Mouse (Mus musculus): ENCODE data around the gene Zfp629. TPM values are rescaled to one million over a fixed set of nuclear protein-coding genes. Genes with fewer than 3 reads are reported as not detected.

The Zfp629 gene
- polyA plus RNA-seq, 1 experiment = 44.4 TPM

- TF ChIP-seq POLR2A (IDR thresholded peaks at IDR 0.05; ENCODE audit: borderline replicate concordance, extremely low read depth, insufficient read depth, insufficient read length, poor library complexity, severe bottlenecking) (no peak), CTCF (IDR thresholded peaks at IDR 0.05; ENCODE audit: borderline replicate concordance, extremely low read depth, insufficient read depth, insufficient read length) (no peak)
- DNase-seq (ENCODE audit: low read depth) = no peak
Measured at GRCm38 (mm10) chr7:127614091-127614490, 1.5 kb downstream of the Zfp629 start.

GRCm38 (mm10) chr7:127613501-127613900 lies 2.1 kb downstream of the Zfp629 start:
- TF ChIP-seq CTCF (IDR thresholded peaks at IDR 0.05; ENCODE audit: borderline replicate concordance, extremely low read depth, insufficient read depth, insufficient read length) (no peak), POLR2A (IDR thresholded peaks at IDR 0.05; ENCODE audit: borderline replicate concordance, extremely low read depth, insufficient read depth, insufficient read length, poor library complexity, severe bottlenecking) (no peak)

GRCm38 (mm10) chr7:127611561-127611960 lies 4.0 kb downstream of the Zfp629 start:
- DNase-seq (ENCODE audit: low read depth) = no peak
- TF ChIP-seq CTCF (IDR thresholded peaks at IDR 0.05; ENCODE audit: borderline replicate concordance, extremely low read depth, insufficient read depth, insufficient read length) = no peak

More at GRCm38 (mm10) chr7:127613501-127613900, 2.1 kb downstream of the Zfp629 start:
- no peak for DNase-seq (ENCODE audit: low read depth)

- TF ChIP-seq CTCF (IDR thresholded peaks at IDR 0.05; ENCODE audit: borderline replicate concordance, extremely low read depth, insufficient read depth, insufficient read length) = no peak
- no peak for TF ChIP-seq POLR2A (IDR thresholded peaks at IDR 0.05; ENCODE audit: borderline replicate concordance, extremely low read depth, insufficient read depth, insufficient read length, poor library complexity, severe bottlenecking)
- no peak for DNase-seq (ENCODE audit: low read depth)
Measured at GRCm38 (mm10) chr7:127611011-127611410, 4.6 kb downstream of the Zfp629 start.

DNA sequence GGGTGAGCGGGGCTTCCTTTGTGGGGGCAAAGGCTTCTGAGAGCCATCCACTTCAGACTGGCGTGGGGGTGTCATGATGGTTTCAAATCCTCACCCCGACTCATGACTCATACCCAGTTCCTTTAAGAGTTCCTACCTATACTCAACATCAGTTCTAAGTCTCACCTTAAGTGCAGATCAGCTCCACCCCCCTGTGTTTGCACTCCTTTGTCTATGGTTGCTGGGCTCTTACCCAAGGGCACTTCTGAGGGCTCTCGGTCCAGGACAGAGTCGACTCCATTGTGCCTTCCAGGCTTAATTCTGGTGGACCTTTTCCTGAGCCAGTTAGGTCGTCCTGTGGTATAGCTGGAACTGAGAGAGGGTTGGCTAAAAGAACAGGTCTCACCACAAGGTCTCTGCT lies 8.4 kb downstream of the Zfp629 start:
- no peak for TF ChIP-seq CTCF (IDR thresholded peaks at IDR 0.05; ENCODE audit: borderline replicate concordance, extremely low read depth, insufficient read depth, insufficient read length)
- TF ChIP-seq POLR2A (IDR thresholded peaks at IDR 0.05; ENCODE audit: borderline replicate concordance, extremely low read depth, insufficient read depth, insufficient read length, poor library complexity, severe bottlenecking) = no peak
- DNase-seq (ENCODE audit: low read depth) = no peak

DNA sequence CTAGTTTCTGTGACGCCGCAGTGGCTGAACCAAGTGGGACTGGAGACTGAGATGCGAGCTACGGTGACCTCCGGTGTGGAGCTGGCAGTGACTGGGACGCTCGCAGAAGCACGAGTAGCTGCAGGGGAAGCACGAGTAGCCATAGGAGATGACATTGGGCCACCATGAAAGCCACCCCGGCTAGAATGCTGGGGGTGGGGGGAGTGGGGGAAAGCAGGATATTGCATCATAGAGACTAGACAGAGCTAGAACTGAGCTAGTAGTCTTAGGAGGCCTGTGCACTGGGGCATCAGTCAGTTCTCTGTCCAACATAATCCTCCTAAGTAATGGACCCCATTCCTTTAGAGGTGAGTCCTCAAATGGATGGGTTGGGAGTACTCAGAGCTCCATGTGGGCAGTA lies 11.3 kb downstream of the Zfp629 start:
- no peak for DNase-seq (ENCODE audit: low read depth)
- TF ChIP-seq CTCF (IDR thresholded peaks at IDR 0.05; ENCODE audit: borderline replicate concordance, extremely low read depth, insufficient read depth, insufficient read length) (no peak), POLR2A (IDR thresholded peaks at IDR 0.05; ENCODE audit: borderline replicate concordance, extremely low read depth, insufficient read depth, insufficient read length, poor library complexity, severe bottlenecking) (no peak)

DNA sequence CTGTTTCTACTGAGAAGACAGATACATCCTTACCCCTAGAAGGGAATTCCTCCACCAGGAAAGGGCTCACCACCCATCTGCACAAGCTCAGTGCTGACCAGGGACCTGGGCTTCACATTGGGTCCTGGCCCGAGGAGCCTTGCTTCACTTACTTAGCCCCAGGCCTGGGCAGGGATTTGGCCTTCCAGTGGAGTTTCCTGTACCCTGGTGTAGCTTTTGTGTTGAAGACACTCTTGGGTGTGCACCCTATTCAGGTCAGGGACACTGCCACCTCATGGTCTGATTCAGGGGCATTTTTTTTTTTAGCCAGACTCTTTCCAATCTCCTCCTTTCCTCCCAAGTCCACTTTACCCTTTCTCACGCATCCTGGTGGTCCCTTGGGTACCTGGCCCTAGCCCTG lies 12.7 kb downstream of the Zfp629 start:
- no peak for DNase-seq (ENCODE audit: low read depth)

DNA sequence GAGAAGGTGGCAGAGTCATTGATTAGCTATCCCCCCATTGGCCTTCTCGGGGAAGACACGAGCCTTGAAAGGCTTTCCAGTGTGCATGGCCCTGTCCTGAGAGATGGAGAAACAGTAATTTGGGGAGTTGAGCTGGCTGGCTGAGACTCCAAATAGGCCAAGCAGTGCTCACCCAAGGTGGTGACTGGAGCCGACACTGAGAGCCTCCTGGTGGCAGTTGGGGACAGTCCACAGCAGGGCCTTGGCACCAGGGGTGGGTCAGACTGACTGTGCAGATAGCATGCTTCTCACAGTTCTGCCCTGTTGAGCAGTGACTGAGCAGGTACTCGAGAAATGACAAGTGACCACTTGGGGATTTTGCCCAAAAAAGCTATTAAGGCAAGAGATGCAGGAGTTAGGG lies 13.9 kb downstream of the Zfp629 start:
- DNase-seq (ENCODE audit: low read depth) = no peak
- TF ChIP-seq POLR2A (IDR thresholded peaks at IDR 0.05; ENCODE audit: borderline replicate concordance, extremely low read depth, insufficient read depth, insufficient read length, poor library complexity, severe bottlenecking) (no peak), CTCF (IDR thresholded peaks at IDR 0.05; ENCODE audit: borderline replicate concordance, extremely low read depth, insufficient read depth, insufficient read length) (no peak)

More for the DNA sequence above, 12.7 kb downstream of the Zfp629 start:
- no peak for TF ChIP-seq POLR2A (IDR thresholded peaks at IDR 0.05; ENCODE audit: borderline replicate concordance, extremely low read depth, insufficient read depth, insufficient read length, poor library complexity, severe bottlenecking)
- no peak for TF ChIP-seq CTCF (IDR thresholded peaks at IDR 0.05; ENCODE audit: borderline replicate concordance, extremely low read depth, insufficient read depth, insufficient read length)

DNA sequence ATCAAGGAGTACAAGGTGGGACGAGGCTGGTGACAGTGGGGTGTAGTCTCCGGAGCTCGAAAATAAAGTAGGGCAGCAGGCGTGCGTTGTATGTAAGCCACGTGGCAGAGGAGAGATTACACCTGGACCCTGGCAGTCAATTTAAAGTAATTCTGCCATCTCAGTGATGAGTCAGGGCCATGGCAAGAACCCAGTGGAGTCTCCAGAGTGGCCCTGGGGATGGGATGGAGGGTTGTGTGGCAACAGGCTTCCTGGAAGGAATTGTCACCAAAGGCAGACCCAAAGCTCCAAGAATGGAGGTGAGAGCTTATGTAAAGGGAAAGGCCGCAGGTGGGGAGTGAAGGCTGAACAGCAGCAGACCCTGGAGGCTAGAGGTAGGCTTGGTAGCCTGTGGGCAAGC lies 15.0 kb downstream of the Zfp629 start:
- no peak for DNase-seq (ENCODE audit: low read depth)

GRCm38 (mm10) chr7:127596747-127597146 lies 18.9 kb downstream of the Zfp629 start:
- TF ChIP-seq POLR2A (IDR thresholded peaks at IDR 0.05; ENCODE audit: borderline replicate concordance, extremely low read depth, insufficient read depth, insufficient read length, poor library complexity, severe bottlenecking) = no peak
- no peak for TF ChIP-seq CTCF (IDR thresholded peaks at IDR 0.05; ENCODE audit: borderline replicate concordance, extremely low read depth, insufficient read depth, insufficient read length)
- no peak for DNase-seq (ENCODE audit: low read depth)

More for the DNA sequence above, 15.0 kb downstream of the Zfp629 start:
- no peak for TF ChIP-seq POLR2A (IDR thresholded peaks at IDR 0.05; ENCODE audit: borderline replicate concordance, extremely low read depth, insufficient read depth, insufficient read length, poor library complexity, severe bottlenecking)
- TF ChIP-seq CTCF (IDR thresholded peaks at IDR 0.05; ENCODE audit: borderline replicate concordance, extremely low read depth, insufficient read depth, insufficient read length) = no peak

DNA sequence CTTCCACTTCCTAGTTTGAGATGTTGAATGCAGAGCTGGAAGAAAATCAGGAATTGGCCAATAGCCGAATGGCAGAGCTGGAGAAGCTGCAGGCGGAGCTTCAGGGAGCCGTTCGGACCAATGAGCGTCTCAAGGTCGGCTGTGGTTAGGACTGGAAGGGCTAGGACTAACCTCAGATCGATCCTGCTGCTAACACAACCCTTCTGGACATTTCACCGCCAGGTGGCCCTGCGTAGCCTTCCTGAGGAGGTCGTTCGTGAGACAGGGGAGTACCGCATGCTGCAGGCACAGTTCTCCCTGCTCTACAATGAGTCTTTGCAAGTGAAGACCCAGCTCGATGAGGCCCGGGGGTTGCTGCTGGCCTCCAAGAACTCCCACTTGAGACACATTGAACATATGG lies 23.0 kb downstream of the Zfp629 start:
- no peak for DNase-seq (ENCODE audit: low read depth)
- TF ChIP-seq POLR2A (IDR thresholded peaks at IDR 0.05; ENCODE audit: borderline replicate concordance, extremely low read depth, insufficient read depth, insufficient read length, poor library complexity, severe bottlenecking) (no peak), CTCF (IDR thresholded peaks at IDR 0.05; ENCODE audit: borderline replicate concordance, extremely low read depth, insufficient read depth, insufficient read length) (no peak)

DNA sequence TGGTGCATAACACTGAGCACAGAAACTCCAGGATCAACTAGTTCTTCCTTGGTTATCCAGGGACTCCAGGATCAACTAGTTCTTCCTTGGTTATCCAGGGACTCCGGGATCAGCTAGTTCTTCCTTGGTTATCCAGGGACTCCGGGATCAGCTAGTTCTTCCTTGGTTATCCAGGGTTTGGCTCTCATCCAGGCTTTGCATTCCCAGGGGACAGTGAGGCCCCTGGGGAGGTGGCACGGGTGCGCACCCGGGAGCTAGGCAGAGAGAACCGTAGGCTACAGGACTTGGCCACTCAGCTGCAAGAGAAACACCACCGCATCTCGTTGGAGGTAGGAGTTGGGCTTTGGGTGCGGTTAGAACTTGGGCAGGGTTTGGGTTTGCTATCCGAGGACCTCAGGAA lies 24.5 kb downstream of the Zfp629 start:
- no peak for DNase-seq (ENCODE audit: low read depth)
- TF ChIP-seq CTCF (IDR thresholded peaks at IDR 0.05; ENCODE audit: borderline replicate concordance, extremely low read depth, insufficient read depth, insufficient read length) (no peak), POLR2A (IDR thresholded peaks at IDR 0.05; ENCODE audit: borderline replicate concordance, extremely low read depth, insufficient read depth, insufficient read length, poor library complexity, severe bottlenecking) (no peak)

DNA sequence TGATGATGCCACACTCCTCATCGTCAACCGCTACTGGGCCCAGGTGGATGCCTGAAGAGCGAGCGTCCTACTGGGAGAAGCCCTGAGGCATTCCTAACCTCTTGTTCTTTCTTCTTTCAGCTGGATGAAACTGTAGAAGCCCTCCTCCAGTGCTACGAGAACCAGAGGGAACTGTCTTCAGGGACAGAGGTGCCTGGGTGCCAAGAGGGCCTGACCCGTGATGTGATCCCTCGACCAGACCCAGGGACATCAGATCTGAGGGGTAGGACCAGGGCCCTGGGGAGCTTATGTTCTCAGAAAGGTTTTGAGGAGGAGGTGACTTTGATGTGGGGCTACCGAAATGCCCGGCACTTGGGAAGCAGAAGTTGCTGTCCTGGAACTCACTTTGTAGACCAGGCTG lies 26.0 kb downstream of the Zfp629 start:
- no peak for DNase-seq (ENCODE audit: low read depth)
- no peak for TF ChIP-seq CTCF (IDR thresholded peaks at IDR 0.05; ENCODE audit: borderline replicate concordance, extremely low read depth, insufficient read depth, insufficient read length)
- TF ChIP-seq POLR2A (IDR thresholded peaks at IDR 0.05; ENCODE audit: borderline replicate concordance, extremely low read depth, insufficient read depth, insufficient read length, poor library complexity, severe bottlenecking) = no peak
